Mouse (Mus musculus) heart, postnatal 0 days (tissue): ENCODE results near the gene Smg7. TPM values are rescaled to one million over a fixed set of nuclear protein-coding genes. Genes with fewer than 3 reads are reported as not detected.

Source experiments
- ATAC-seq: fragments of 200-750 bp; cut with Nextera tagmentation; 2 replicates; pipeline ENCODE4 v1.8.0; 2017; ENCODE audit warnings: low read depth, moderate number of reproducible peaks, moderate library complexity; ENCODE audit not compliant: insufficient read depth
- DNase-seq: peaks from one replicate; pipeline ENCODE4 v3.0.0-alpha.2; 2016; ENCODE audit warnings: low spot score
- H3K27ac ChIP-seq: fragments of 300-500 bp; sonication (generic); 2 replicates; pipeline ENCODE4 v1.5.1; 2014; ENCODE audit warnings: low read depth, mild to moderate bottlenecking
- H3K27me3 ChIP-seq: fragments of 300-500 bp; sonication (generic); 2 replicates; pipeline ENCODE4 v1.6.1; 2014; ENCODE audit warnings: low read length, mixed read lengths; ENCODE audit not compliant: control insufficient read depth, insufficient read depth
- H3K36me3 ChIP-seq: fragments of 300-500 bp; sonication (generic); replicated peaks from 2 replicates; pipeline ENCODE4 v1.6.1; 2014; ENCODE audit warnings: low read length, mixed read lengths; ENCODE audit not compliant: control insufficient read depth, insufficient read depth
- H3K4me1 ChIP-seq: fragments of 300-500 bp; sonication (generic); 2 replicates; pipeline ENCODE4 v1.6.1; 2014; ENCODE audit warnings: antibody characterized with exemption; ENCODE audit not compliant: control insufficient read depth, insufficient read depth
- H3K4me2 ChIP-seq: fragments of 300-500 bp; sonication (generic); 2 replicates; pipeline ENCODE4 v1.6.1; 2014; ENCODE audit warnings: low read depth, mild to moderate bottlenecking, low read length, moderate library complexity
- H3K4me3 ChIP-seq: fragments of 300-500 bp; sonication (generic); 2 replicates; pipeline ENCODE4 v1.5.1; 2014; ENCODE audit warnings: low read depth, low read length
- H3K9ac ChIP-seq: fragments of 300-500 bp; sonication (generic); replicated peaks from 2 replicates; pipeline ENCODE4 v1.6.1; 2014; ENCODE audit warnings: low read depth, low read length, mixed read lengths
- H3K9me3 ChIP-seq: fragments of 300-500 bp; sonication (generic); replicated peaks from 2 replicates; pipeline ENCODE4 v1.6.1; 2016; ENCODE audit warnings: low read length; ENCODE audit not compliant: control insufficient read depth
- CTCF ChIP-seq: IDR thresholded peaks from 2 replicates; pipeline ENCODE4 v1.5.1; 2016; ENCODE audit warnings: antibody characterized with exemption, control low read depth, low read depth
- EP300 ChIP-seq: IDR thresholded peaks from 2 replicates; pipeline ENCODE4 v1.6.1; 2016; ENCODE audit warnings: antibody characterized with exemption, low read depth
- WGBS: fragments of 180-500 bp; shearing (Covaris S2); extraction: QIAGEN DNeasy Blood & Tissue Kit; methylation state at CpG from one replicate; pipeline ENCODE4 v1.1.7; 2014; 5-methylcytosine and 5-hydroxymethylcytosine counted together
- polyA plus RNA-seq: library from polyadenylated mRNA; unstranded; fragments of >200 nt; fragmentation: Nextera tagmentation; extraction: Ambion mirVana; gene quantifications from 2 replicates; pipeline ENCODE4 v1.2.1, GENCODE M21; 2015
- total RNA-seq: library from RNA; depleted of rRNA; stranded (reverse); fragments of >200 nt; gene quantifications from 2 replicates; pipeline ENCODE4 v1.2.3, GENCODE M21; 2014; ENCODE audit warnings: low replicate concordance

The Smg7 gene
- total and polyA plus RNA-seq, 2 experiments from 2014 or later: 13.5 to 46.0 TPM

DNA sequence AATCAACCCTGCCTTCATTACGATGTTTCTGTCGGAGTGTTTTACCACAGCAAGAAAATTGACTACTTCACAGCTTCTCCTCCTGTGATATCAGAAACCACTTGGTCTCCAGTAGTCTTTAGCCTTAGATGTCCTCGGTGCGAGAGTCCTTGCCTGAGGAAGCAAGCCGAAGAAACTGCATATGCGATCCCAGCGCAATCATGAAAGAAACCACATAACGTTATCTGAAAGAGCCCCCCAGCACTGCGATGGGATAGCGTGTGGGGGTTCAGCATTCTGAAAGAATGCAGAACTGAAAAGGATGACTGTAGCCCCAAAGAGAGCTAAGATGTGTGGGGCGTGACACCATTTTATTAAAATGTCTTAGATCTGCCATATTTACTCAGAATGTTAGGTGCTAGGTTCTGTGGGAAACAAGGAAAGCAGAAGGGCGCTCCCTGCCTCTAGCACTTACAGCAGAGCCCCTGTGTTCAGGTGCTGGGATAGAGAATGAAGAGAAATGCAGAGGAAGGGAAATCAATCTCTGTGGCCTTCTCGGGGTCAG is 101.7 kb downstream of the Smg7 start:
- no peak overlapping the region for H3K4me2 ChIP-seq
- no peak overlapping the region for H3K4me3 ChIP-seq
- TF ChIP-seq EP300: no peak
- no peak for TF ChIP-seq CTCF
- no peaks in the 10 kb centered on the region for H3K27me3 ChIP-seq
- no peaks in the 10 kb centered on the region for H3K36me3 ChIP-seq
- ATAC-seq (no peak), DNase-seq (no peak)
- WGBS: 77% methylated on average over 13 of the region's 13 CpGs
- H3K9ac ChIP-seq: no peak overlapping the region
- H3K9me3 ChIP-seq: no peaks in the 10 kb centered on the region
- H3K27ac ChIP-seq: 0 out of 2 replicates have a peak overlapping the region, but pooled peaks have one; percentile 59
- 0 out of 2 replicates have a peak, but pooled peaks cover 11% of the 10 kb centered on the region for H3K4me1 ChIP-seq

DNA sequence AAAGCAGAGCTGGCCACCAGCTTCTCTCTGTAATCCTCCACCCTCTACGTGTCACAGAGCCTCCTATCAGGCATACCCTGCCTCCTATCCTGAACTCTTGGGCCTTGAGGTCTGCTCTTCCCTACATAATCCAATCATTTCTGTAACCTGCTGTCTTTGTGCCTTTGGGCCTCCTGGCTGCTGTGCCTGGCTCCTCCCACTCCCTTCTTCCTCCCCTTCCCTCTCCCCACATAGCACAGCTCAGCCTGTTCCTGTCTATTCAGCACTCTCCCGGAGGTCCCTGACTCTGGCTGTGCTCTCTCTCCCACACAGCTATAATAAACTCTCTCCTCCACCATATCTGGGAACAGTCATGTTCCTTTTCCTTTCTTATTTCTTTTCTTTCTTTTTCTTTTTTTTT is 102.5 kb downstream of the Smg7 start, which contains the start of gene Ncf2:
Gene Ncf2, plus strand, starts transcription at position 298 of the 400 bp plus-strand sequence.
- WGBS: 32% methylated on average over 2 of the region's 2 CpGs
- no peaks in the 10 kb centered on the region for H3K9me3 ChIP-seq
- no peak for TF ChIP-seq CTCF
- TF ChIP-seq EP300: no peak
- H3K9ac ChIP-seq: no peak within 1 kb of the TSS
- no peak within 1 kb of the TSS for H3K4me3 ChIP-seq
- no peaks in the 10 kb centered on the region for H3K27me3 ChIP-seq
- H3K36me3 ChIP-seq: no peaks in the 10 kb centered on the region
- DNase-seq (peak; percentile 61), ATAC-seq (peak; percentile 79)
- H3K4me1 ChIP-seq: 0 out of 2 replicates have a peak, but pooled peaks cover 12% of the 10 kb centered on the region
- peak within 1 kb of the TSS; percentile 59 for H3K27ac ChIP-seq
- no peak within 1 kb of the TSS for H3K4me2 ChIP-seq

DNA sequence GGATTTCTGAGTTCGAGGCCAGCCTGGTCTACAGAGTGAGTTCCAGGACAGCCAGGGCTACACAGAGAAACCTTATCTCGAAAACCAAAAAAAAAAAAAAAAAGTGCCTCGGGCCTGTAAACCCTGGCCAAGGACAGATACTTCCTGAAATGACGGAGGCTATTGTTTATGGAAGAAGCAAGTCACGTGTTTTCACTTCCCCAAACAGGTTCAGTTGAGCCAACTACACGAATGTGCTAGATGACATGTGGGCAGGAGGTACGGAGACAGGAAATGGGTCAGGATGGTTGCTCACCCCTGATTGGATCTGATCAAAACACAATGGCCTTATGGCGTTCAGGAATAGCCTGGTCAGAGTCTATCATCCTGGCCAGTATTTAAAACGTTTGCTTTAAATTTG is 104.3 kb downstream of the Smg7 start:
- Histone ChIP-seq H3K9ac (no peak overlapping the region), H3K36me3 (no peaks in the 10 kb centered on the region), H3K4me2 (no peak overlapping the region), H3K27ac (peak overlapping the region; percentile 67), H3K27me3 (no peaks in the 10 kb centered on the region), H3K4me1 (0 out of 2 replicates have a peak, but pooled peaks cover 12% of the 10 kb centered on the region), H3K9me3 (no peaks in the 10 kb centered on the region), H3K4me3 (no peak overlapping the region)
- TF ChIP-seq EP300 (no peak), CTCF (no peak)
- 48% methylated on average over 9 of the region's 9 CpGs for WGBS
- peak; percentile 63 for DNase-seq
- ATAC-seq: peak; percentile 72

DNA sequence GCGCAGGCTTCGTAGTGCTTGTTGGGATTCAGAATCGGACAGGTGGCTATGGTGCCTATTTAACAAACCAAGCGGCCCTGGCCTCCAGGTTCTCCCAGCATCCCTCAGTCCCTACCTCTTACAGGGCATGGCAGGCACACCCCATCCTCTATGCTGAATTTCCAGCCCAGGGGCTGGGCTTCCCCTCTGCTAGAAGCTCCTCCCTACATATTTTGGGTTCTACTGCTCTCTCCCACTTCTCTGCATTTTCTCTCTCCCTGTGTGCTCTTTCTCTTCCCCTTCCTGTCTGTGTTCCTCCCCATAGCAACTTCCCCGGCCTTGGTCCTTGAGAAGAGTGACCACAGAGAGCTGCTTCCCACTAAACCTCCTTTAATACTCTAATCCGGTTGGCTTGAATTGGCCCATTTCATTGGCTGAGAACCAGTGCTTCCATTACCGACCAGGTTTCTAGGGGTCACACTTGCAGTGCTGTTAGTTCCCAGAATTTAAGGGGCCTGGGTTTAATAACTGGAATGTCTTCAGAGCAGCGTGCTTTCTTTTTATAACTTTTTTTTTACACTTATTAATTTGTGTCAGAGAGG is 105.7 kb downstream of the Smg7 start:
- H3K27ac ChIP-seq: no peak overlapping the region
- no peak overlapping the region for H3K9ac ChIP-seq
- H3K4me1 ChIP-seq: 0 out of 2 replicates have a peak, but pooled peaks cover 12% of the 10 kb centered on the region
- H3K4me2 ChIP-seq: no peak overlapping the region
- TF ChIP-seq EP300 (no peak), CTCF (no peak)
- DNase-seq (no peak), ATAC-seq (no peak)
- 80% methylated on average over 8 of the region's 8 CpGs for WGBS
- H3K4me3 ChIP-seq: no peak overlapping the region
- H3K36me3 ChIP-seq: no peaks in the 10 kb centered on the region
- H3K27me3 ChIP-seq: no peaks in the 10 kb centered on the region
- no peaks in the 10 kb centered on the region for H3K9me3 ChIP-seq

DNA sequence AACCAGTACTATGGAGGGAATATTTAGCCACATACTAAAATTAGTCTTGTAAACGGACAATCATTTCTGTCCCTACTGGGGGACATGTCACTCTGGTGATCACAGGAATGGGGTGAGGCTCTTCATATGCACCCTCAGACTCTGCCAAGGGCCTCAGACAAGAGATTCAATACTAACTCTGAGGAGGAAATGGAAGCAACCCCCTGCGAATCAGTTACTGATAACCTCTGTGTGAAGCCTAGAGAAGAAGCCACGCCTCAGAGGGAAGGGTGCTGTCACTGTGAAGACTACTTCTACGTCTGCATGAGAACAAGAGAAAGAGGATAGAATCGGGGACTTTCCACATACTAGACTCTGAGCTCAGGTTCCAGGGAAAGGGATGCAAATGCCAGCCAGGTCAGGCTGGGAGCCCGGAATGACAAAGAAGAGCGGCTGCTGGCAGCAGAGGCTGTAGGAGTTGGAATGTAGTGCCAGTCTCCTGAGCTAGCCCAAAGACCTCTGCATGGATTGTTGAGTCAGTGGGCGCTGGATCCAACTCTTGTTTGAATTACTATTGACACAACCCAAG is 106.7 kb downstream of the Smg7 start:
- Histone ChIP-seq H3K9me3 (no peaks in the 10 kb centered on the region), H3K27ac (no peak overlapping the region; the same call in 1 of the 2 replicates), H3K27me3 (no peaks in the 10 kb centered on the region), H3K4me3 (no peak overlapping the region), H3K9ac (no peak overlapping the region), H3K36me3 (no peaks in the 10 kb centered on the region), H3K4me1 (peaks cover 19% of the 10 kb centered on the region; the same call in 1 of the 2 replicates), H3K4me2 (no peak overlapping the region)
- no peak for DNase-seq
- ATAC-seq: no peak
- 49% methylated on average over 8 of the region's 8 CpGs for WGBS
- TF ChIP-seq EP300: no peak
